Mouse (Mus musculus) bone marrow macrophage, adult 2 months (primary cell): ENCODE results near the gene Med31.

Experiments used
- CTCF ChIP-seq: IDR thresholded peaks from 2 replicates; pipeline ENCODE4 v1.5.1; 2012; ENCODE audit warnings: low read depth, mild to moderate bottlenecking, low read length, moderate library complexity
- POLR2A ChIP-seq: IDR thresholded peaks from 2 replicates; pipeline ENCODE4 v1.6.1; 2012; ENCODE audit warnings: mild to moderate bottlenecking, low read depth, low read length, borderline replicate concordance

DNA sequence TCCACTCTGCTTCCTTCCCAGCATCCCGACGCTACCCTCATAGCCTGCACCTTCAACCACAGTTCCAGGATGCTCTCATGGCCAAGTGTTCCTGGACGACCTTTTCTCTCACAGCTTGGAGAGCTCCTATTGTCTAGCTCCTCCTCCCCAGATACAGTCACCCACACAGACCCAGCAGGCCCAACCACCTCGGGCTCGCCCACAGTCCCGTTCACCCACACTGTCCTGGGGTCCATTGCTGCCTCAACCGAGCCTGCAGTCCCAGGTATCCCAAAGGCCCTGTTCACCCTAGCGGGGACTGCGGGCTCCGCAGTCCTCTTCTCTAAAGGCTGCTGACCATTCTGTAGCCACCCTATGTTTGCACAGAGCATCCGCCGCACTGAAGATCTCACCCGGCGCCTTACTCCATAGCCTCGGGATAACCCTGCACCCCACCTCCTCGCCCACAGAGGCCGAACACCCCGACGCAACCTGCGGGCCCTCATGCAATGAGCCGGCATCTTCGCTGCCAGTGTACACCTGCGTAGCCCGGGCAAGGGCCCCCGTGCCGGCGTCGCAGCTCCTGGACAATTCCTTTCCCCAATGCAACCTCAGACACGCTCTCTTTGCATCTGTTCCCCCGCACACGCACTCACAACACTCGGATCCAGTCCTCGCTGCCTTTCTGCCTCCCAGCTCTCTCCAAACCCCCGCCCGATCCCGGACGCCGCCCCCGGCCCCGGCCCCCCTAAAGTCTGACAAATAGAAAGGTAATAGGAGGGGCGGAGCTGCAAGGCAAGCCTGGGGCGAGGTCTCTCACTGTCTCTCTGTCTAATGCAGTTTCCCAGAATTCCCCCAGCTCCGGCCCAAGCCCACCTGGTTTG is 8.8 kb downstream of the Med31 start, which contains the start of gene Gm43951:
- no peak for TF ChIP-seq POLR2A
- TF ChIP-seq CTCF, result no peak
